Mouse (Mus musculus) forebrain, embryonic 12.5 days (tissue): Measurements from ENCODE around the gene Capn3. TPM values are rescaled to one million over a fixed set of nuclear protein-coding genes. Genes with fewer than 3 reads are reported as not detected.

Experiments used
- ATAC-seq: fragments of 200-750 bp; cut with Nextera tagmentation; 2 replicates; pipeline ENCODE4 v1.8.0; 2017; ENCODE audit warnings: moderate TSS enrichment; ENCODE audit not compliant: low FRiP score
- H3K27ac ChIP-seq: fragments of 300-500 bp; sonication (generic); 2 replicates; pipeline ENCODE4 v1.5.1; 2016; ENCODE audit warnings: mild to moderate bottlenecking
- H3K27me3 ChIP-seq: fragments of 300-500 bp; sonication (generic); 2 replicates; pipeline ENCODE4 v1.6.1; 2016; ENCODE audit warnings: mild to moderate bottlenecking
- H3K36me3 ChIP-seq: fragments of 300-500 bp; sonication (generic); replicated peaks from 2 replicates; pipeline ENCODE4 v1.6.1; 2016; ENCODE audit warnings: mild to moderate bottlenecking
- H3K4me1 ChIP-seq: fragments of 300-500 bp; sonication (generic); 2 replicates; pipeline ENCODE4 v1.6.1; 2016
- H3K4me2 ChIP-seq: fragments of 300-500 bp; sonication (generic); 2 replicates; pipeline ENCODE4 v1.6.1; 2016; ENCODE audit warnings: mild to moderate bottlenecking, moderate library complexity
- H3K4me3 ChIP-seq: fragments of 300-500 bp; sonication (generic); replicated peaks from 2 replicates; pipeline ENCODE4 v1.5.1; 2016; ENCODE audit warnings: mild to moderate bottlenecking
- H3K9ac ChIP-seq: fragments of 300-500 bp; sonication (generic); 2 replicates; pipeline ENCODE4 v1.6.1; 2016; ENCODE audit warnings: mild to moderate bottlenecking
- H3K9me3 ChIP-seq: fragments of 300-500 bp; sonication (generic); 2 replicates; pipeline ENCODE4 v1.6.1; 2016
- WGBS: fragments of 180-500 bp; shearing (Covaris S2); methylation state at CpG from one replicate; pipeline ENCODE4 v1.1.7; 2016; 5-methylcytosine and 5-hydroxymethylcytosine counted together
- polyA plus RNA-seq: library from polyadenylated mRNA; unstranded; fragments of >200 nt; fragmentation: Nextera tagmentation; extraction: Ambion mirVana; gene quantifications from 2 replicates; pipeline ENCODE4 v1.2.1, GENCODE M21; 2016

The Capn3 gene
- polyA plus RNA-seq, 1 experiment from 2014 or later: 1.6 TPM

DNA sequence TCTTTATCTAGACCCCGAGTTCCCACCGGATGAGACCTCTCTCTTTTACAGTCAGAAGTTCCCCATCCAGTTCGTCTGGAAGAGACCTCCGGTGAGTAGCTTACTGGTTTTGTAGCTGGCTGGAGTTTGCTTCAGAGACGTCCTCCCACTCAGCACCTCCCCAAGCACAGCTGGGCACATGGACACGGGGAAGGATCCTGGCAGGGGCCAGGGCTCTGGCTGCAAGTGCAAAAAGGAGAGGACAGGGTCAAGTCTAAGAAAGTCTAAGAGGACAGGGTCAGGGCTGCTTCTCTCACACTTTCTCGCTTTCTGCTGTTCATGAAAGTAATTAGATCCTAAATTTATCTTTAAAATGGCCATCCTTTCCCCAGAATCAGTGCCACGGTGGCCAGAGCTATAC lies 8.3 kb downstream of the Capn3 start:
- ATAC-seq: no peak
- WGBS: 84% methylated on average over 8 of the region's 8 CpGs
- no peaks in the 10 kb centered on the region for H3K36me3 ChIP-seq
- no peak overlapping the region for H3K27ac ChIP-seq
- H3K4me1 ChIP-seq: no peaks in the 10 kb centered on the region
- no peaks in the 10 kb centered on the region for H3K27me3 ChIP-seq
- no peaks in the 10 kb centered on the region for H3K9me3 ChIP-seq
- H3K4me3 ChIP-seq: no peak overlapping the region
- H3K4me2 ChIP-seq: no peak overlapping the region
- no peak overlapping the region for H3K9ac ChIP-seq

DNA sequence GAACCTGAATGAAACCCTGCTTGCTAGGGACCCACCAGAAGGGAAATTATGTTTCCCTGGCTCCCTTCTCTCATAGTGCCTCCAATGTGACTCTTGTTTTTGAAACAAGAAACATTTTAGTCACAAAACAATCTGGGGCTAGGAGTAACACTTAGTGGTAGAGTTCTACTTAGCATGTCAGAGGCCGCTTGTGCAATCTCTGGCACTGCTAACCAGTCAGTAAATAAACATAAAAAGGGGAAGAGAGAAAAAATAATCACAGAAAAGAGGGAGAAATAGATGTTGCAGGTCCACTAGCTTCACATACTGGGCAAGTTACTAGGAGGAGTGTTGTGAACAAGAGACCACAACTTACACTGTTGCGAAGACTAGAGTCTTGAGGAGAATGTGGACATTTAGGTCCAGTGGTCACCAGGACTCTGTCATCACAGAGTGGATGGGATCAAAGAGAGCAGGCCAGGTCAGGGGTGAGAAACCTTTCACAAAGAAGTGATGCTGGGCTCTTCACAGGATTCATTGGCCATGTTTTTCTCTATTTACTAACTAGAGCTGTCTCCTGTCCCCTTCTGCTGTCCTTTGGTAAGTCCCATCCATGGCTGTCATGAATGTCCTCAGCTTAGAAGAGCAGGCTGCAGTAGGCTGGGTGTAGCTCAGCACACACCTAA lies 9.0 kb downstream of the Capn3 start:
- Histone ChIP-seq H3K4me1 (no peaks in the 10 kb centered on the region), H3K27ac (no peak overlapping the region), H3K9me3 (no peaks in the 10 kb centered on the region), H3K36me3 (no peaks in the 10 kb centered on the region), H3K9ac (no peak overlapping the region), H3K4me2 (no peak overlapping the region), H3K27me3 (no peaks in the 10 kb centered on the region), H3K4me3 (no peak overlapping the region)
- 92% methylated on average over 2 of the region's 2 CpGs for WGBS
- ATAC-seq: no peak

DNA sequence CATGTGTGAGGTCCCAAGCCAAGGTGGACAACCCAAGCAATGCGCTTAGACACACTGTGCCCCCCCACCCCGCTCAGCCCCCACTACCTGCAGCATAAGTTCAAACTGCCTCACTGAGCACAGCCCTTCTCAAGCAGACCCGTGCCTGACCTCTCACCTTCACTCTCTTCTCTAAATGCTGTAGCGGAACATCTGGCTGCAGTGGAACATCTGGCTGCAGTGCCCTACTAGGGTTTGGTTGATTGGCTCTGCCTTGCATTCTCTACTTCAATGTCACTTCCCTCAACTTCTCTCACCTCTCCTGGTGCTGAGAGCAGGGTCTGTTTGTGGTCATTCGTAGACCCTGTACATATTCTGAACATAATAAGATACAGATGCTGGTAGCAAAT lies 9.6 kb downstream of the Capn3 start:
- no peaks in the 10 kb centered on the region for H3K4me1 ChIP-seq
- no peaks in the 10 kb centered on the region for H3K27me3 ChIP-seq
- H3K4me2 ChIP-seq: no peak overlapping the region
- H3K9me3 ChIP-seq: no peaks in the 10 kb centered on the region
- no peak overlapping the region for H3K4me3 ChIP-seq
- H3K36me3 ChIP-seq: no peaks in the 10 kb centered on the region
- no peak overlapping the region for H3K27ac ChIP-seq
- 90% methylated on average over 5 of the region's 5 CpGs for WGBS
- no peak for ATAC-seq
- H3K9ac ChIP-seq: no peak overlapping the region

DNA sequence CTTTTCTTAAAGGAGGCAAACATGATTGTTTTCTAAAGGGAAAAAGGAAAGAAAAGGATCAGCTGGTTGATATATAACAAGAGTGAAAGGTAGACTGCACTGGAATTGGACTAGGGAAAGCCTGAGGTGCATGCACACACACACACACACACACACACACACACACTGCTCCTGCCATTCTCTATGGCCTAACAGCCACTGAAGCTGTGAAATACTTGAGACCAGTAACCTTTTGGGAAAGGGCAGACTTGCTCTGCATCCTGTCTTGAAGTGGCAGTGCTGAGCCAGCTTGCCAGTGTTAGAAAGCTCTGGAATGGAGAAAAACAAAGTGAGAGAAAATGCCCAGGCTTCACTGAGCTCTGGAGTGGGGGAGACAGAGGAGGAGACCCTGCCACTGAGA lies 12.2 kb downstream of the Capn3 start:
- Histone ChIP-seq H3K27ac (no peak overlapping the region), H3K9me3 (no peaks in the 10 kb centered on the region), H3K4me2 (no peak overlapping the region), H3K4me1 (no peaks in the 10 kb centered on the region), H3K4me3 (no peak overlapping the region), H3K36me3 (no peaks in the 10 kb centered on the region), H3K9ac (no peak overlapping the region), H3K27me3 (no peaks in the 10 kb centered on the region)
- no peak for ATAC-seq

DNA sequence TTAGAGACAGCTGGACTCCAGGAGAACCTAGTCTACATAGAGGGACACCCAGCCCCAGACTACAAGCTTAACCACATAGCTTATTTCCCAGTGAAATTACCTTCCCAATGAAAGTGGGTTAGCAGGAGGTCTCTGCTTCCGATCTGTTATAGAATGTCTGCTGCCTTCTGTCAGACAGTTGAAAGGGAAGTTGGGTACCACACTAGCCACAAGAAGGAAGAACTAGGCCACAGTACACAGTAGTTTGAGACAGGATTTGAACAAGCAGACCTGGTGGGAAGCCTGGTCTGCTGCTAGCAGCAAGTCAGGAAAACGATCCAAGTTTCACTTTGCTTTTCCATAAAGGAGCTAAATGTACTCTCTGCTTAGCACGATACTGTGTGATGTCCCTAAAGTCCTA lies 13.4 kb downstream of the Capn3 start:
- Histone ChIP-seq H3K4me2 (no peak overlapping the region), H3K36me3 (no peaks in the 10 kb centered on the region), H3K27ac (no peak overlapping the region), H3K9ac (no peak overlapping the region), H3K4me3 (no peak overlapping the region), H3K9me3 (no peaks in the 10 kb centered on the region), H3K27me3 (no peaks in the 10 kb centered on the region), H3K4me1 (no peaks in the 10 kb centered on the region)
- 88% methylated on average over 3 of the region's 3 CpGs for WGBS
- no peak for ATAC-seq

DNA sequence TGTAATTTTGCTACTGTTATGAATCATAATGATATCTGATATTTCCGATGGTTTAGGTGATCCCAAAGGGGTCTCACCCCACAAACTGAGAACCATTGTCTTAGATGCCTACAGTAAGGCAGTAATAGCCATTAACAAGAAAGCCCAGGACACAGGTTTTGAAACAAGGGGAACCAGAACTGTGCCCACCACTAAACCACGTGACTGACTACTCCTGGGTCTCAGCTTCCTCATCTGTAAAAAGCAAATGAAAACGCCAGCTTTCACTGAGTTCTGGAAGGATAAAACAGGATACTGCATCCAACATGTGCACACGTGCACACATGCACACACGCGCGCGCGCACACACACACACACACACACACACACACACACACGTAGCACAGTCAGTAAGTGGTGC lies 13.9 kb downstream of the Capn3 start:
- Histone ChIP-seq H3K4me3 (no peak overlapping the region), H3K27ac (no peak overlapping the region), H3K4me2 (no peak overlapping the region), H3K9ac (no peak overlapping the region), H3K36me3 (no peaks in the 10 kb centered on the region), H3K4me1 (no peaks in the 10 kb centered on the region), H3K27me3 (no peaks in the 10 kb centered on the region), H3K9me3 (no peaks in the 10 kb centered on the region)
- 96% methylated on average over 10 of the region's 10 CpGs for WGBS
- no peak for ATAC-seq

DNA sequence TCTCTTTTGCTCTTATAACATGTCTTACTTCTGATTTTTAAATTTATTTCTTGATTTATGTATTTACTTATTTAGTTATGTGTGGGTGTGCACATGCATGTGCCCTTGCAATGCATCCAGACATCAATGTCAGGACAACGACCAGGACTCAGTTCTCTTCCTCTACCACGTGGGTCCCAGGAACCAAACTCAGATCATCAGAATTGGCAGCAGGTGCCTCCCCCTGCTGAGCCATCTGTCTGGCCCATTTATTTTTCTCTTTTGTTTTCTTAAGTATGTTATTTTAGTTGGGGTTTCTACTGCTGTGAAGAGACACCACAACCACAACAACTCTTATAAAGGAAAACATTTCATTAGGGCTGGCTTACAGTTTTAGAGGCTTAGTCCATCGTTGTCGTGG lies 15.0 kb downstream of the Capn3 start:
- Histone ChIP-seq H3K9ac (no peak overlapping the region), H3K27me3 (no peaks in the 10 kb centered on the region), H3K4me1 (no peaks in the 10 kb centered on the region), H3K36me3 (no peaks in the 10 kb centered on the region), H3K9me3 (no peaks in the 10 kb centered on the region), H3K27ac (no peak overlapping the region), H3K4me3 (no peak overlapping the region), H3K4me2 (no peak overlapping the region)
- WGBS: 75% methylated on average over 4 of the region's 4 CpGs
- no peak for ATAC-seq

DNA sequence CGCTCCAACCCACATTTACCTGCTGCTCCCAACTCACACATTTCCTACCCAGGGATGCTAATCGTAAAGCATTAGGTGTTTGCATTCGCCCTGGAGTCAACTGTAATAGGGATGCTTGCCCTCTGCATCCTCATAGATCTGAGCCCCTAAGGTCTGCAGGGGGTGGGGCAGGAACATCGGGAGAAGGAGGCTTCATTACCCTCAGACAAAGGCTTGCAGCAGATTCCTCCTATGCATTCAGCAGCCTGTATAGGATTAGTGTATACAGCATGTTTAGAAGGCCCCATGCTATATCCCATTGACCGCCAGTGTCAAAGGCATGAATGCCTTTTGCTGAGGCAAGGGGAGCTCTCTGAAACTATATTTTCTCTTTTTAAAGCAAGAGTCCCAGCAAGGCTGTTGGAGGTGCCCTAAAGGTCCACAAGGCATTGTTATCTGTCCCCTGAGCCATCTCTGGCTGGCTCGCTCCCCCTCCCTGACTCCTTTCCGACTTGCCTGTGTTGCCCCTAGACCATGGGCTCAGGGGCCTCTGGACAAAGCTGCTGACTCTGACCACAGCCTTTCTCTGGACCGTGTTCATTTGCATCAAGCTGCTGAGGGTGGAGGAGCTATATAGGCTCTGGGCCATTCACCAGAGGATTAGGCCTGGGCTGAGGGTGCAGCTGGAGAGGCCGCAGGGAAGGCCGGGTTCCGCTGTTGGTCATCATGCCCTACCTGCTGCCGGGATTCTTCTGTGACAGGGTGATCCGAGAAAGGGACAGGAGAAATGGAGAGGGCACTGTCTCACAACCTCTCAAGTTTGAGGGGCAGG lies 20.7 kb downstream of the Capn3 start:
- Histone ChIP-seq H3K36me3 (no peaks in the 10 kb centered on the region), H3K9ac (no peak overlapping the region), H3K27ac (no peak overlapping the region), H3K27me3 (no peaks in the 10 kb centered on the region), H3K4me1 (peaks cover 11% of the 10 kb centered on the region), H3K4me2 (no peak overlapping the region), H3K4me3 (no peak overlapping the region), H3K9me3 (no peaks in the 10 kb centered on the region)
- WGBS: 32% methylated on average over 13 of the region's 13 CpGs
- ATAC-seq: no peak

DNA sequence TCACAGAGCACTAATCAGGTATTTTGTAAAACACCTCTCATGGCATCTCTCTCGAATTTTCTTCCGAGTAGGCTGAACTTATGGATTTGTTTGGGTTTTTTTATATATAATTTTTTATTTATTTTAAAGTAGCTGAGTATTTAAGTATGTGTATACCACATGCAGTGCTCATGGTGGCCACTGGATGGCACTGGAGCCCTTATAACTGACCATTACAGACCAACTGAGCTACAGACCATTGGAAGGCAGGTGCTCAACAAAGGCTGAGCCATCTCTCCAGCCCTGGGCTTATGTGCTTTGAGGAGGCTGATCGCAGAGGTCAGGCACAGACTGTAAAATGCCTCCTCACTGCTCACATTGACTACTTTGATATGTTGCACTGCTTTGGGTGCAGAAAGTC lies 22.8 kb downstream of the Capn3 start:
- Histone ChIP-seq H3K36me3 (no peaks in the 10 kb centered on the region), H3K9ac (no peak overlapping the region), H3K27me3 (no peaks in the 10 kb centered on the region), H3K9me3 (no peaks in the 10 kb centered on the region), H3K4me1 (peaks cover 11% of the 10 kb centered on the region), H3K4me2 (no peak overlapping the region), H3K27ac (no peak overlapping the region), H3K4me3 (no peak overlapping the region)
- no peak for ATAC-seq
- 59% methylated on average over 3 of the region's 3 CpGs for WGBS

DNA sequence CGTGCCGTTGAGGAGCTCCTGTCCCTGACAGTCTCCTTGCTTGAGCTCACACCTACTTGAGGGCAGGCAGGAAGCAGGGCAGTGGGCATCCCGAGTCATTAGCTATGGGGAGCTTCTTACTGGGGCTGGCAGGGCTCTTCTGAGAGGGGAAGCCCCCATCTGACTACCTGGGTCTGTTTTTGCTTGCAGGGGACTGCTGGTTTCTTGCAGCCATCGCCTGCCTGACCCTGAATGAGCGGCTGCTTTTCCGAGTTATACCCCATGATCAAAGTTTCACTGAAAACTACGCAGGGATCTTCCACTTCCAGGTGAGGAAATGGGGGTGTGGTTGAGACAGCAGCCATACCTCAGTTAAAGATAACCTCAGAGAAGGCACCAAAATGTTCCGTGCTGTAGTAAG lies 26.1 kb downstream of the Capn3 start:
- Histone ChIP-seq H3K27ac (no peak overlapping the region), H3K27me3 (no peaks in the 10 kb centered on the region), H3K4me1 (peaks cover under 1% of the 10 kb centered on the region), H3K4me2 (no peak overlapping the region), H3K9ac (no peak overlapping the region), H3K9me3 (no peaks in the 10 kb centered on the region), H3K36me3 (no peaks in the 10 kb centered on the region), H3K4me3 (no peak overlapping the region)
- 82% methylated on average over 8 of the region's 8 CpGs for WGBS
- no peak for ATAC-seq

DNA sequence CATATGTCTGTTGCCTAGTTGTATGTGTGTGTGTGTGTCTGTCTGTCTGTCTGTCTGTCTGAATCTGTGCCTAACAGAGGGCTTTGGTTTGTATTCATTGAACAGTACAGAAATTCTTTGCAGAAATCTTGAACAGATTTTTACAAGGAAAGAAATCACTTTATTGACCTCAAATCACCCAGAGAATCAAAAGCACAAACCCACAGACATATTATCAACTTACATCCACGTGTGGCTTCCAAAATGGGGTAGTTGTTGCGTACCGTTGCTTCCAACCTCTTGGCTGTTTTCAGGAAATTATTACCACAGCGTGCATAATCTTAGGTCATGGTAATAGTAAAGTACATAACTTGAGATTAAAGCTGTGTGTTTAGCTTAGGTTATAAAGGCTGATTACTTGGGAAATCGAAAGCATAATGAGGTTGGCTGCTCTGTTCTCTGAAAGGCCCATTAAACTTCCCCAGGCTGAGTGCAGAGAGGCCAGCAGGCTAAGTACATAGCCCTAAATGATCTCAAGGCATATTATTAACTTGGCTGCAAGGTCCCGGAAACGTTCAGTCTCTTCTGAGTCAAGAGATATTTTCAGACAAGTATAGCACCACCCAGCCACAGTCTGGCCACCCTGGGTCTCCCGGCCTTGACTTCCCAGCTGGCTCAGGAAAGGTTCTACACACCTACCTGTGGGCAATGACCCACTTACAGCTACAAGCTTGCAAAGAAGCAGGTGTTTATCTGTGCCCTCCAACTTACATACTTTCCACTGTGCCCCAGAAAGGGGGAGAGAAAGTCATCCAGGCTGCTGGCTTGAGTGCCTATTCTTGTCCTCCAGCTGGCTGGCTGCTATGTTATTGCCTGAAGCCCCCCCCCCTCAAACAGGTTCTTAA lies 26.9 kb downstream of the Capn3 start:
- no peak overlapping the region for H3K9ac ChIP-seq
- H3K4me3 ChIP-seq: no peak overlapping the region
- H3K4me2 ChIP-seq: no peak overlapping the region
- WGBS: 80% methylated on average over 8 of the region's 8 CpGs
- H3K36me3 ChIP-seq: no peaks in the 10 kb centered on the region
- no peaks in the 10 kb centered on the region for H3K27me3 ChIP-seq
- no peak for ATAC-seq
- H3K9me3 ChIP-seq: no peaks in the 10 kb centered on the region
- H3K4me1 ChIP-seq: no peaks in the 10 kb centered on the region
- H3K27ac ChIP-seq: no peak overlapping the region

DNA sequence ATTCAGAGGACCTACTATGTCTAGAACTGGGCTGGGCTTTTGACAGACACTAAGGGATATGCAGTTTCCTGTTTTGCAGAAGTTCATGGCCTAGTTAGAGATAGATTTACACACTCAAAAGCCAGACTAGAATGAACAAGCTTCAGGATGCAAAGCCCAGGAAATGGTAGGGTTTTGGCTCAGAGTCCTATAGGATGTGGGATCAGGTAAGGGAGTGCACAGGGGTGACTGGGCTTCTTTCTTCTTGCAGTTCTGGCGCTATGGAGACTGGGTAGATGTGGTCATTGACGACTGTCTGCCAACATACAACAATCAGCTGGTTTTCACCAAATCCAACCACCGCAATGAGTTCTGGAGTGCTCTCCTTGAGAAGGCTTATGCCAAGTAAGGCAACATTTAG lies 28.4 kb downstream of the Capn3 start:
- Histone ChIP-seq H3K9ac (no peak overlapping the region), H3K27ac (no peak overlapping the region), H3K9me3 (no peaks in the 10 kb centered on the region), H3K4me2 (no peak overlapping the region), H3K4me3 (no peak overlapping the region), H3K36me3 (no peaks in the 10 kb centered on the region), H3K27me3 (no peaks in the 10 kb centered on the region), H3K4me1 (no peaks in the 10 kb centered on the region)
- no peak for ATAC-seq
- 84% methylated on average over 3 of the region's 3 CpGs for WGBS
